Mouse (Mus musculus) heart, embryonic 14.5 days (tissue): ENCODE data around the gene Smtn. TPM values are rescaled to one million over a fixed set of nuclear protein-coding genes. Genes with fewer than 3 reads are reported as not detected.
A peak's percentile ranks its signal among the peaks of the same experiment; 100 is the strongest.

ENCODE experiments used
- ATAC-seq: fragments of 200-750 bp; cut with Nextera tagmentation; 2 replicates; pipeline ENCODE4 v1.8.0; 2017; ENCODE audit warnings: low read depth, moderate TSS enrichment; ENCODE audit not compliant: insufficient number of reproducible peaks, insufficient read depth, low FRiP score
- H3K27ac ChIP-seq, 2 experiments: fragments of 200-500 bp in 1 of 2; fragments of 300-500 bp in 1 of 2; sonication (generic) in 1 of 2; replicated peaks in 1 of 2; 2 replicates each; pipeline ENCODE4 v1.5.1; 2012 to 2014; ENCODE audit warnings: low read depth in 2 of 2, low read length in 2 of 2, control low read depth in 1 of 2, mild to moderate bottlenecking in 1 of 2, mixed read lengths in 1 of 2; ENCODE audit not compliant: control insufficient read depth in 1 of 2, insufficient read depth in 1 of 2
- H3K27me3 ChIP-seq: fragments of 300-500 bp; sonication (generic); 2 replicates; pipeline ENCODE4 v1.6.1; 2014; ENCODE audit warnings: mild to moderate bottlenecking, low read length, control low read depth; ENCODE audit not compliant: control insufficient read depth, insufficient read depth
- H3K36me3 ChIP-seq: fragments of 300-500 bp; sonication (generic); 2 replicates; pipeline ENCODE4 v1.6.1; 2014; ENCODE audit warnings: mild to moderate bottlenecking, control low read depth, low read length, mixed read lengths; ENCODE audit not compliant: control insufficient read depth, insufficient read depth
- H3K4me1 ChIP-seq, 2 experiments: fragments of 200-500 bp in 1 of 2; fragments of 300-500 bp in 1 of 2; sonication (generic) in 1 of 2; 2 replicates each; pipeline ENCODE4 v1.6.1; 2012 to 2014; ENCODE audit warnings: low read length in 2 of 2, control low read depth in 1 of 2, mixed read lengths in 1 of 2; ENCODE audit not compliant: control insufficient read depth in 2 of 2, insufficient read depth in 2 of 2
- H3K4me2 ChIP-seq: fragments of 300-500 bp; sonication (generic); 2 replicates; pipeline ENCODE4 v1.6.1; 2014; ENCODE audit warnings: mild to moderate bottlenecking, low read length
- H3K4me3 ChIP-seq, 2 experiments: fragments of 200-500 bp in 1 of 2; fragments of 300-500 bp in 1 of 2; sonication (generic) in 1 of 2; 2 replicates each; pipeline ENCODE4 v1.5.1; 2012 to 2014; ENCODE audit warnings: low read length in 2 of 2, mild to moderate bottlenecking in 2 of 2, control low read depth in 1 of 2, low read depth in 1 of 2, moderate library complexity in 1 of 2; ENCODE audit not compliant: control insufficient read depth in 1 of 2, insufficient read depth in 1 of 2
- H3K9ac ChIP-seq: fragments of 300-500 bp; sonication (generic); 2 replicates; pipeline ENCODE4 v1.6.1; 2014; ENCODE audit warnings: mild to moderate bottlenecking, low read length
- H3K9me3 ChIP-seq: fragments of 300-500 bp; sonication (generic); 2 replicates; pipeline ENCODE4 v1.6.1; 2016; ENCODE audit warnings: low read length, control low read depth; ENCODE audit not compliant: control insufficient read depth
- WGBS: fragments of 180-500 bp; shearing (Covaris S2); extraction: QIAGEN DNeasy Blood & Tissue Kit; methylation state at CpG from one replicate; pipeline ENCODE4 v1.1.7; 2014; 5-methylcytosine and 5-hydroxymethylcytosine counted together
- polyA plus RNA-seq: library from polyadenylated mRNA; unstranded; fragments of >200 nt; fragmentation: Nextera tagmentation; extraction: Ambion mirVana; gene quantifications from 2 replicates; pipeline ENCODE4 v1.2.1, GENCODE M21; 2014

Smtn gene
- polyA plus RNA-seq, 1 experiment from 2014 or later: 75.0 TPM

DNA sequence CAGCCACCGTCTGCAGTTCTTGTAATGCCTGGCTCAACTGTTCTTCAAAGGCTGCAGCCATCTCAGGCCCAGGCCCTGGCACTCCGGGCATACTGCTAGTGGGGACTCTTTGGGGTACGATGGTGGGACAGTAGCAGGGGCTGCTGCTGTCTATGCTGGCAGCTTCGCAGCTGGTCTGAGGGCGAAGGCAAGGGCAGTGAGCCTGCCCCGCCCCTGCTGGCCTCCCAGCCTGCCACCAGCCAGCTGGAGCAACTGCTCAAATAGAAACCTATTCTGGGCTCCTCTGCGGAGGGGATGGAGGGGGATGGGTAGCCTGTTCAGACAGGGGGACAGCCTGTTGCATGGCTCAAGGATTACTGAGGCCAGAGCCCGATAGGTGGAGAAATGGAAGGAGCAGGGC is 12.6 kb downstream of the Smtn start:
- peak; percentile 66; the same call in 1 of the 2 replicates for ATAC-seq
- peak overlapping the region; percentile 38 for H3K4me2 ChIP-seq
- H3K27ac ChIP-seq: peak overlapping the region; percentile 62
- peaks cover 8 to 25% of the 10 kb centered on the region in 2 experiments for H3K4me1 ChIP-seq
- no peak overlapping the region for H3K4me3 ChIP-seq
- no peaks in the 10 kb centered on the region for H3K9me3 ChIP-seq
- 51% methylated on average over 8 of the region's 8 CpGs for WGBS
- peaks cover 100% of the 10 kb centered on the region for H3K36me3 ChIP-seq
- no peaks in the 10 kb centered on the region for H3K27me3 ChIP-seq
- H3K9ac ChIP-seq: peak overlapping the region; percentile 42; the same call in 1 of the 2 replicates

DNA sequence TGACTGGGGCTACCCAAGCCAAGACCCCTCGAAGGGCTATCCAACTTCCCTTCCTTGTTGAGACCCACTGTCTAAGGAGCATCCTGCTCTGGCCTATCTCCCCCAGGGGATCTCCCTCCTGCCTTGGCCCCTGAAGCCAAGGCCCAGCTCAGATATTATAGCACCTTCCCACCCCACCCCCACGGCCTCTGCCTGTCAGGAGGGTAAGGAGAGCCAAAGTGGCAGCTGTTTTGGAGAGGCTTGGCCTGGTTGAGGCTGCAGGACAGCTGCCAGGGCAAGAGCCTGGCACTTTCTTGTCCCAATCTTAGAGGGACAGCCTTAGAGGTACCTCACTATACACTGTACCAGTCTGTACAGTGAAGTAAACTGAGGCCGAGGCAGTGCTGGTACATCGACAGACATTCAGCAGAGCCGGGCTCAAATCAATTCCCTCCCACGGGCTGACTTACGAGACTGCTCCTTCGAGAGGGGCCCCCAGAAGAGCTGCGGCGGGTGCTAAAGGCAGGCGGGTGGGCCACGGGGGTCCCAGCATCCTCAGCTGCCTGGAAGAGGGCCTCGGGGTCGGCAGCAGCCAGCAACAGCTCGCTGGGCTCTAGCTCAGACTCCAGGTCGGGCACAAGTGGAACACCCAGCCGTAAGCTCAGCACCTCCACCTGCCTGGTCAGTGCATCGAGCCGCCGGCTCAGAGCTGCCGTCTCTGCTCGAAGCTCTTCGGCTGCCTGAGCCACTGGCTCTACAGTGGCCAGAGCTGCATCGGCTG is 13.3 kb downstream of the Smtn start:
- no peak for ATAC-seq
- peak overlapping the region; percentile 62 for H3K27ac ChIP-seq

DNA sequence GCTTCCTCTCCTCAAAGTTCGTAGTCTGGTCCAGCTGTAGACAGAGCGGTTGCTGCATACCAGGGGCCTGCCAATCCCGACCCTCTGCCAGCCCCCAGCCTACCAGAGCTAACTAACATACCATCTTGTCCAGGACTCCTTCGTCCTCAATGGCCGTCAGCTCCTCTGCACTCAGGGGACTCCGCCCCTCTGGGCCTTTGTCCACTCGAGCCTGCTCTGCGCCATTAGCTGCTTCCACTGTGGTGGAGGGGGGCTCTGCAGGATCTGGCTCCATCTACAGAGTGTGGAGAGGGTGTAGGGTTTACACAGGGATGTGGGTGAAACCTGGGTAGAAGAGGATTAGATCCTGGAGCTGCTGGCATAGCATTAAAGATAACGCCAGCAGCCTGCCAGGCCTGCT is 14.2 kb downstream of the Smtn start:
- Histone ChIP-seq H3K4me2 (no peak overlapping the region), H3K36me3 (peaks cover 100% of the 10 kb centered on the region), H3K27ac (no peak overlapping the region), H3K4me1 (peaks cover 8 to 25% of the 10 kb centered on the region in 2 experiments), H3K9ac (no peak overlapping the region), H3K9me3 (no peaks in the 10 kb centered on the region), H3K27me3 (no peaks in the 10 kb centered on the region), H3K4me3 (no peak overlapping the region)
- no peak for ATAC-seq
- 82% methylated on average over 9 of the region's 9 CpGs for WGBS

More for the DNA sequence above, 13.3 kb downstream of the Smtn start:
- 78% methylated on average over 24 of the region's 24 CpGs for WGBS
- Histone ChIP-seq H3K4me3 (no peak overlapping the region), H3K4me2 (peak overlapping the region; percentile 38), H3K9me3 (no peaks in the 10 kb centered on the region), H3K36me3 (peaks cover 100% of the 10 kb centered on the region), H3K27me3 (no peaks in the 10 kb centered on the region), H3K9ac (peak overlapping the region; percentile 42; the same call in 1 of the 2 replicates), H3K4me1 (peaks cover 8 to 25% of the 10 kb centered on the region in 2 experiments)

DNA sequence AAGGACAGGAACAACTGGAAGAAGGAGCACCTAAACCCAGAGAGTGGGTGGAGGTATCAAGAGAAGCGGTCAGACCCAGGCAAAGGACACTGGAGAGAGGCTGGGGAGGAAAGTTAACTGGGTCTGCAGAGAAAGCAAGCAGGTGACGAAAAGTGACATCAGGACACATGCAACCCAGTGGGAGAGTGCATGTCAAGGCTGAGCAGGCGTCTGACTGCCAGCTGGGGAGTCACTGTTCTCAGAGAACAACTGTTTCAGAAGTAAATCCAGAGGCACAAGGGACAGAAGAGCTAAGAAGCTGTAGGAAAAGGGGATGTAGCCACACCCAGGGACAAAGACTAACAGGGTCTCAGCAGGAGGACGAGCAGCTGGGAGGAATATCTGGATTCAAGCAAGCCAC is 14.9 kb downstream of the Smtn start:
- H3K4me3 ChIP-seq: no peak overlapping the region
- ATAC-seq: no peak
- no peak overlapping the region for H3K9ac ChIP-seq
- no peaks in the 10 kb centered on the region for H3K9me3 ChIP-seq
- no peaks in the 10 kb centered on the region for H3K27me3 ChIP-seq
- peaks cover 8 to 25% of the 10 kb centered on the region in 2 experiments for H3K4me1 ChIP-seq
- no peak overlapping the region for H3K27ac ChIP-seq
- H3K4me2 ChIP-seq: no peak overlapping the region
- H3K36me3 ChIP-seq: peaks cover 100% of the 10 kb centered on the region
- 79% methylated on average over 4 of the region's 4 CpGs for whole genome bisulfite sequencing

DNA sequence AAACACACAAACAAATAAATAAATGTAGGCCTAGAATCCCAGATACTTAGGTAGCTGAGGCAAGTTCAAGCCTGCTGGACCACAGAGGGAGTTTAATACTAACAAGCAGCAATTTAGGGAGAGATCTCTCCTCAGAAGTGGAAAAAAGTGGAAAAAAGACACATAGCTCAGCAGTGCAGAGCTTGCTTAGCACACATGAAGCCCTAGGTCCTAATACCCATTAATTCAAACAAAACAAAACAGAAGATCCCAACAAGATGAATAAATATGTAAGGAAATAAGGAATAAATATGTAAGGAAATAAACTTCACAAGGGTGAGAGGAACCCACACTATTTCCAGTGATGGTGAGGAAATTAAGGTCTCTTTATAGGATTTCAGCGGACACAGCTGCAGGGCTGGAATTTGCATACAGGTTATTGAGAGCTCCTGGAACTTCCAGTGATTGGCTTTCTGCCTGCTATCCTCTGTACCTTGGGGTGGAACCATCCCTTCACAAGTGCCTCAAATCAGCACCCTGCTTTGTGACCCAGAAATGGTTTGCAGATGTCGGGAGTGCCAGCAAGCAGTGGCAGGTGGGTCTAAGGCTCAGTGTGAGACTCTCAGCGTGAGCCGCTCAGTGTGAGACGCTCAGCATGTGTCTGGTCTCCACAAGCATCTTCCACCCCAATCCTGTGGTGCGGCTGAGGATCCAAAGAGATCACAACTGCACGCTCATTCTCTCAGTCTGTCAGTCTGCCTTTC is 16.4 kb downstream of the Smtn start:
- no peaks in the 10 kb centered on the region for H3K9me3 ChIP-seq
- peaks cover 100% of the 10 kb centered on the region for H3K36me3 ChIP-seq
- no peak for ATAC-seq
- 84% methylated on average over 7 of the region's 7 CpGs for WGBS
- H3K4me2 ChIP-seq: no peak overlapping the region
- H3K27ac ChIP-seq: no peak overlapping the region
- H3K4me3 ChIP-seq: no peak overlapping the region
- H3K4me1 ChIP-seq: peaks cover 8 to 25% of the 10 kb centered on the region in 2 experiments
- no peak overlapping the region for H3K9ac ChIP-seq
- no peaks in the 10 kb centered on the region for H3K27me3 ChIP-seq

DNA sequence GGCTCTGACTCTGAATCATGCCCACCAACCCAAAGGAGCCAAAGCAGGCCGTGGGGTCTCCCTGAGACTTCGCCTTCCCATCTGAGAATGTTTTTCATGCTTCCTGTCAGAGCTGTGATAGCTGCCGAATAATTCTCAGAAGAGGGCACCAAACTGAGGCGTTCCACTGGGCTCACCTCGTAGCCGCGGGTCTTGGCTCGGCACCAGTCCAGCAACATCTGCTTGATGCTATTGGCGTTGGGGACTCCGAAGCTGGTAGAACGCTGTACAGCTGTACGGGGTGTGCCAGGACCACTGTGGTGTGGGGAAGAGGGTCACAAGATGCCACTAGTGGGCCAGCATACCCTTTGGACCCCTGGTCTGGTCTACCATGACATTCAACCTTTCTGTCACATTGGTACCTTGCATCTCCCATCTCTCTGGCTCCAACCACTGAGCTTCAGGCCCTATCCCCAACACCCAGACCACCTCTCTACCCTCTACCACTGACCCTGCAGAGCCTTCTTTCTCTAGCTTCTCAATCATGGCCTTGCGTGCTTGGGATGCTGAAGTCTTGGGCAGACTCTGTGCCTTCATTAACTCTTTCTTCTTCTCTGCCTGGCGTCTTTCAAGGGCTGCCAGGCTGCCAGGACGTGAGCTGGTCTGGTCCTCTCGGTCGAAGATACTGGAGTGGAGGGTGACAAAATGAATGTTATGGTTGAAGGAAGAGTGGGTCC is 18.0 kb downstream of the Smtn start:
- H3K4me1 ChIP-seq: peaks cover 10 to 25% of the 10 kb centered on the region in 2 experiments

More for the DNA sequence above, 18.0 kb downstream of the Smtn start:
- no peaks in the 10 kb centered on the region for H3K9me3 ChIP-seq
- no peaks in the 10 kb centered on the region for H3K27me3 ChIP-seq
- H3K27ac ChIP-seq: no peak overlapping the region
- no peak overlapping the region for H3K9ac ChIP-seq
- peaks cover 86% of the 10 kb centered on the region for H3K36me3 ChIP-seq
- no peak overlapping the region for H3K4me3 ChIP-seq
- H3K4me2 ChIP-seq: no peak overlapping the region
- ATAC-seq: no peak
- 90% methylated on average over 17 of the region's 17 CpGs for WGBS
